Mouse (Mus musculus): ENCODE data around the gene Jazf1. TPM values are rescaled to one million over a fixed set of nuclear protein-coding genes. Genes with fewer than 3 reads are reported as not detected.

Jazf1 gene
- 1 to 10 TPM; 2.8 to 3.2 TPM for total RNA-seq (2021)

- peak; percentile 44 for DNase-seq (ENCODE audit: low spot score)
- intact Hi-C loops (cut with DNase I) = no loop called here
These were observed at the start of gene Jazf1 for GRCm38 (mm10) chr6:53067989-53068874. Gene Jazf1 (minus strand): TSS chr6:53068631.

GRCm38 (mm10) chr6:53117855-53118254 lies 49.4 kb upstream of the Jazf1 start:
- no peak for DNase-seq (ENCODE audit: low spot score)
- intact Hi-C loops (cut with DNase I) = no loop called here

DNA sequence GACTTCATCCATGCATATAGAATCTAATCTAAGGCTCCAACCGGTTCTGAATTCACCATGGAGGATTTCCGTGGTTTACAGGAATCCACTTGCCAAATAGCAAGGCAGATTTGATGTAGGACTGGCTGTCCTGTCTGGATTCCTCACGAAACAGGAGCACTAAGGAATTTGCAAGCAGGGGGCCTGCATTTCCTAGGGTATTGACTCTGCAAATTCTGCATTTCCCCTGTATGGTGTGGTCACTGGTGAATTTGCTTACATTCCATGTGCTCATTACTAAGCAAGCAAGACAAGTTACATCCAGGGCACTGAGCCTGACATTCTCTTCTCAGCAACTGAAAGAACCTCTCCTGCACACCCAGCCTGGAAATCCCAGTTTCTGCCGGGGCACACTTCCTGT lies 18.4 kb upstream of the Jazf1 start:
- intact Hi-C loops (cut with DNase I) = no loop called here
- DNase-seq (ENCODE audit: low spot score) = no peak

DNA sequence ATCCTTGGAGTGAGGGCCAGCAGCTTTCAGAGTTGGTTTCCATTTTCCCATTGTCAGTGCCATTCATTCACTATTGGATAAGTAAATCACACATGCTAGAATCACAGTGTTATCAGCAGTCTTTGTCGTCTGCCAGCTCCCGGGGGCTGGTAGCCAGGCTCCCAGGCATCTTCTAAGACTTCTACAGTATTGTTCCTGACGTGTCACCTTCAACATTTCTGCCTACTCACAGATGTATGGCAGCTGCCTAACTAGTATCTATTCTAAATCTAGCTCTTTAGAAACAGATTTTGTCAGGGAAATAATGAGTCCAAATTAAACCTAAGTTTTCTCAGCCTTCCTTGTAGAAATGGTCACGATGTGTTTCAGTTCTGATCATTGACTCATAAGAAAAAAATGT lies 12.8 kb upstream of the Jazf1 start:
- intact Hi-C loops (cut with DNase I) = no loop called here
- DNase-seq (ENCODE audit: low spot score) = no peak

DNA sequence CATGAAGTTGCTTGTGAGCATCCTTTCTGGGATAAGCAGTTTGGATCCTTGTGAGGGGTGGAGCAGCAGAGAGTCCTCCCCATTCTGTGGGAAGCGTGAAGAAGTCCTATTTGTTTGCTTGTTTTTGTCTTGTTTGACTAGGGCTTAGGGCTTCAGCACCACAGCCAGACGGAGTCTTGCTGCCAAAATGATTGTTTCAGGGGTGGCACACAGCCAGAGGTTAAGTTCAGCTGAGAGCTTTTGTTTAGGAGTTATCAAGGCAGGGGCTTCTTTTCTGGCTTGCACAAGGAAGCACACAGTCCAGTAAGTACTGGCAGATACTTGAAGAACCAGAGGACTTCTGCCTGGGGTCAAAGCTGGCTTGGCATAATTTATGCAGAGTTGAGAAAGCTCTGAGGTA lies 10.2 kb upstream of the Jazf1 start:
- intact Hi-C loops (cut with DNase I) = no loop called here
- no peak for DNase-seq (ENCODE audit: low spot score)

DNA sequence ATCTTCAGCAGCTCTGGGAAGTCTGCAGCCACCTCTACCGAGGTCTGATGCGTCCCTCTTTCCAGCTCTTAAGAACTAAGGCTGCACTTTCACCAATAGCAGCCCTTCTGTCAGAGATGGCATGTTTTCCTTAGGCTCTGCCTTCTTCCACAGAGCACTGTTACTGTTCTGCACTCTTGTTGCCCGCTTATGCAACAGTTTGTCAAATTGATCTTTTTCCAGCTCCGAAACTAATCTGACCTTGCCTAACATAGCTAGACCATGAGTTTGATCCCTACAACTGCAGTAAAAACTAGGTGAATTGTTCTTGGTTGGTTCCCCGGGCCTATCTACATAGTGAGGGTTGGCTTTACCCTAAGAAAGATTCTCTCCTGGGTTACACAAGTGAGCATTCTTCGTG lies 3.3 kb upstream of the Jazf1 start:
- intact Hi-C loops (cut with DNase I) = no loop called here
- DNase-seq (ENCODE audit: low spot score) = no peak

GRCm38 (mm10) chr6:53069976-53070575 lies 1.6 kb upstream of the Jazf1 start:
- intact Hi-C loops (cut with DNase I) = no loop called here
- no peak for DNase-seq (ENCODE audit: low spot score)

DNA sequence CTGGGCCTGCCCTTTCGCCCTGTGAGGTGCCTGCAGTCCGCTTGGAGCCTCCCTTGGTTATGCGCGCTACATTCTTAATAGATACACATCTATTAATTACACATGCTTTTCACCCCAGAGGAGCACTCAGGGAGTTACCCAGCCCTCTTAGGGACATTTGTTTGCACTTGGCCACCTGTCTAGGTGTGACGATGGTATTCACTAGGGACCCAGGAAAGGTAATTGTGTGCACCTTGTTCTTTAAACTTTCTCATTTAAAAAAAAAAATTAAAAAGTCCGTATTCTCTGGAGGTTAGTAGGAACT lies 396 bp upstream of the Jazf1 start:
- DNase-seq (ENCODE audit: low spot score) = no peak
- intact Hi-C loops (cut with DNase I) = no loop called here

DNA sequence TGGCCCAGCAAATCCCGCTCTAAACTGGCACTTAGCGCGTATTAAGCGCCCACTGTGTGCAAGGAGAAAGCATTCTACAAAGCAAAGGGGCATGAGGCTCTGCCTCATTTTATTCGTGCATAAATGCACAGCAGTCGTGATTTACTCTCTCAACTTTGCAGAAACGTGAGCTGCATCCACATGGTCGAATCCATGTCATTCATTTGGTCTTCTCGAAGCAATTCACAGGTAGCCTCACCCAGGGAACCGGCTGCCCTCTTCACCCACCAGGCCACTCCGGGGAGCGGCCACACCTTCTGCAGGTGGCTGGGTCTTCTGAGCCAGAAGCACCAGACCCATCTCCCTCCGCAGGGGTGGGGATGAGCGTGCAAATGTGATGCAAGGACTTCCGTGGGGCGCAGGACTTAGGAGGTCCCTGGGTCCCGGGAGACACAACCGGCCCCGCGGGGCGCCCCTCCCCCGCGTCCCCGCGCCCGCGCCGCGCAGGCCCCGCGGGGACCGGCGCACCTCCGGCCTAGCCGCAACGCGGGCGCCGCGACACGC lies 914 bp downstream of the Jazf1 start:
- no peak for DNase-seq (ENCODE audit: low spot score)
- intact Hi-C loops (cut with DNase I) = no loop called here

GRCm38 (mm10) chr6:53066978-53067377 lies 1.5 kb downstream of the Jazf1 start:
- intact Hi-C loops (cut with DNase I) = no loop called here
- no peak for DNase-seq (ENCODE audit: low spot score)

DNA sequence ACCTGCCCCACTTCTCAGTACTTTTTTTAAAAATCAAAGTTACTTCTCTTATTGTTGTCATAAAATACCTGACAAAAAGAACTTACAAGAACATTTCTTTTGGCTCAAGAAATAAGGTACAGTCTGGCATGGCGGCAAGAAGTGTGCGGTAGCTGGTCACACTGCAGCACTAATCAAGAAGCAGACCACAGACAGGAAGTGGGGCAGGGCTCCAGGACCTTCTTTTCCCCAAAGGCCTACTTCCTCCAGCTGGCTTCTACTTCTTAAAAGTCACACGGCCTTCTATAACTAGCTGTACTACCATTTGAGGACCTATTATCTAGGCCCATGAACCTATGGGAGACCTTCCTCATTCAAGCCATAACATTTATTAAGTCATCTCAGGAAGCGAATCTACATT lies 4.4 kb downstream of the Jazf1 start:
- intact Hi-C loops (cut with DNase I) = no loop called here
- DNase-seq (ENCODE audit: low spot score) = no peak

DNA sequence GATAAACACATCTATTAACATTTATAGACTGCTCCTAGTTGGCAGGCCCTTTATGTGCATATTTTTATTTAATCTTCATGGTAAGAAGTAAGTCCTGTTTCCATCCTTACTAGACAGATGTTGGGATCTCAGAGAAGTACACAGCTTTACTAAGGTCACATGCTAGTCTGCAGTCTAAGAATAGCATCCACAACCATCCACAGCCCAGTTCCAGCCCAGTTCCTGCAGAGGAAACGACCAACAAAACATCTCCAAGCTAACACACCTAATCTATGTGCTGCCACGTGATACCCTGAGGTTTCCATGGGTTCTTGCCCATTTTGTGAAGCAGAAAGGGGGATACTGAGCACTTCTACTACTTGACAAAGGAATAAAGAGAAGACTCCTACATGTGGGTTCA lies 13.5 kb downstream of the Jazf1 start:
- DNase-seq (ENCODE audit: low spot score) = no peak
- intact Hi-C loops (cut with DNase I) = no loop called here

DNA sequence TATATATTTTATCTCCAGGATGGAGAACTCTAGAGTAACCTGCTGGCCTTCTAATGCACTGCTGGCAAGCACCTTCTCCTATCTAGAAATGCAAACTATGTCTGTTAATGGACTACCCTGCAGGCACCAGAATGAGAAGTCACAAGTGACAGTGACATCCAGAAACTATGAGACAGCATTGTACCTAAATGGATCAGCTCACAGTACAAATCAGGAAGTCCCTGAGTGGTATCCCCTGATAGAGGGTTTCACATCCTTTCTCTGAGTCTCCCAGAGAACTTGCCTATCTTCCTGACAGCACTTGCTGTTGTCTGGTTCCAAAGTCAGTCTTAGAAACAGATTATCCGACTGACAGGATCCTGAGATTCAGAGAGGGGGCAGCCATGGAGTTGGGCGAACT lies 22.9 kb downstream of the Jazf1 start:
- no peak for DNase-seq (ENCODE audit: low spot score)

DNA sequence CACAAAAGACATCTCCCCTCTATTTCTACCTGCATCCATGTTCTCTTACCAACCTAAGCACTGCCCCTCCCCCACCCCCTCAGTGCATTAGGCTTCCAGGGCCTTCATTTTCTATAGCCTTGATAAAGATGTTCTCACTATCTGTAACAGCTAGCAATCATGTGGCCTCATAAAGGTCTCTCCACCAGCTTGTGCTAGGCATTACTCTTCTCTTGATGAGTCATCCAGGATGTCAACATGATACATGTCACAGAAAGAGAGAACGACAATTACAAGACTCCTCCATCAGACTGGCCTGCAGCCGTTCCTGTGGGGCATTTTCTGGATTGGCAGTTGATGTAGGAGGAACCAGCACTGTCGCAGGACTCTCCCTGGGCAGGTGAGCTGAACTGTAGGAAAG lies 30.3 kb downstream of the Jazf1 start:
- DNase-seq (ENCODE audit: low spot score) = no peak
- intact Hi-C loops (cut with DNase I) = no loop called here

More for the DNA sequence above, 22.9 kb downstream of the Jazf1 start:
- intact Hi-C loops (cut with DNase I) = no loop called here

DNA sequence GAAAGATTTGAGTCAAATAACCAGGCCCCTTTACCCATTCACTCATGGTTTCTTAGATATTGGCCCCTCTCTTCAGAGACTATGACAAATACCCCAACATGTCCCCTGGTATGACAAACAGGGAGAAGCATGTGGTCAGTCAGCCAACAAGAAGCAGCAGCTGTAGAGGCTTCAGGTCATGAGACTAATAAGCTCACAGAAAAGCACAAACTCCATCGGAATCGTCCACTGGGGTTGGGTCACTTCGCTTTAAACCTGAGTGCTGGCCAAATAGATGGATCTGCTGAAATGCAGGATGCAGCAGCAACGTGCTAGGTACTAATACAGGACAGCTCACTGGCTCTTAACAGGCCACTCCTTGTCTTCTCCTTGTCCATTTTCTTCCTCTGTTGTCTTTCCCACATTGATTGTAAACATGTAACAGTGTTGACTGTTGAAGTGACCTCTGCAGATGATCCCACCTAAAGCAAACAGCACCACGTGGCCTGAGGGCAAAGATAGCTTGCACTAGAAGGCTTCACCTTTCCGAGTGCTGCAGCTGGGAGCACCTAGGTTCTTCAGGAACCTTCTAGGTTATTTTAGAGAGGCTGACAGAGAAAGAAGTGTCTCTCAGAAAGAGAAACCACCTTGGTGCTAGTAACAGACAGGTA lies 33.9 kb downstream of the Jazf1 start:
- no peak for DNase-seq (ENCODE audit: low spot score)
- intact Hi-C loops (cut with DNase I) = loop anchor here (5.0 kb wide), 1 partner anchor 108 kb away; no protein-coding TSS in a partner anchor

DNA sequence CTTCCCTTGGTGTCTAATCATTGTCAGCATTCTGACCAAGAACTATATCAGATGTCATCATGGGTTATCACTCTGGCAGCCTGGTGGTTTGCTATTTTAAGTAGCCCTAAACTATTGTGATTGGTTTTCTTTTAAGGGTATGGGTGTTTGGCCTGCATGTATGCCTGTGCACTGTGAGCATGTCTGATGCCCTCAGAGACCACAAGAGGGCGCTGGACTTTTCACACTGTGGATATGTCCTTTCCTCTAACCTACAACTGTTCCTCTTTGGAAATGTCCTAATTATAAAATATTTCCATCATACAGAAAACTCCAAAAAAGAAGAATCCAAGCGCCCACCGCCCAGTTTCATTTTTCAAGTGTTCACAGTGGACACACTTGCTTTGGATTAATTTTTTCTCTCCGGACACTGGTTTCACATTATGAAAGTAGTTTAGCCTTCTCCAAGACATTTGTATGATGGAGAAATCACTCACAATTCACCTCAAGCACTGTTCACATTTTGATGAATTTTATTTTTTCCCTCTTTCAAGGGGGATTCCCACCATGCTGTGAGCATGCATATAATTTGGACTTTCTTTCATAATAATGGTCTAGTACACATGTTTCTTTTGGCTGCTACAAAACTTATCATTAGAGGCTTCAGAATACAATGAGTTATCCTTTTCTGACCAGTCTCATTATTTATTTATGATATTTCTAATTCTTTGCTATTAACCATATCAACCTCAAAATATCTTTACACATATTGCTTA lies 35.5 kb downstream of the Jazf1 start:
- no peak for DNase-seq (ENCODE audit: low spot score)
- intact Hi-C loops (cut with DNase I) = loop anchor here (5.0 kb wide), 1 partner anchor 109 kb away; no protein-coding TSS in a partner anchor

GRCm38 (mm10) chr6:53022069-53022468 lies 46.4 kb downstream of the Jazf1 start:
- intact Hi-C loops (cut with DNase I) = no loop called here
- DNase-seq (ENCODE audit: low spot score) = no peak

DNA sequence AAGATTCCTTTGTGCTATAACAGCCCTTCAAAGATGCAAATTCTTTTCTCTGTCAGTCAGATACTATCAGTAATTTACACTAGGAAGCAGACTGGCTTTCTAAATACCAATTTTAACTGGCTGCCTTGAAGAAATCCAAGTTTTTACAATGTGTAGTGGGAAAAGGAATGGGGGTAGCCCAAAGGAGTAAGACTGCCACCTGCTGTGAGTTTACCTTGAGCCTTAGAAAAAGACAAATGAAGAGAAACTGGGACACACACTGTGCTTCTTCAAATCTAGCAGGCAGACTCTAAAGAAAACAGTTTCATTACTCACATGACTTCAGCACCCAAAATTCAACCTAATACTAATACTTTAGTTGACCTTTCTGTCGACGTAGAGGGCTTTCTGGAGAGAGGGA lies 47.4 kb downstream of the Jazf1 start:
- intact Hi-C loops (cut with DNase I) = no loop called here

GRCm38 (mm10) chr6:53017357-53018205 lies 50.9 kb downstream of the Jazf1 start:
- DNase-seq (ENCODE audit: low spot score) = no peak
- intact Hi-C loops (cut with DNase I) = no loop called here

More for the DNA sequence above, 47.4 kb downstream of the Jazf1 start:
- DNase-seq (ENCODE audit: low spot score) = no peak
